Mouse (Mus musculus) yolk sac, embryonic 10.5 days (tissue): ENCODE results near the gene Rock2.

Experiments used
- DNase-seq: peaks from one replicate; pipeline ENCODE4 v3.0.0-alpha.2; 2017; ENCODE audit warnings: low spot score

Gene Rock2

DNA sequence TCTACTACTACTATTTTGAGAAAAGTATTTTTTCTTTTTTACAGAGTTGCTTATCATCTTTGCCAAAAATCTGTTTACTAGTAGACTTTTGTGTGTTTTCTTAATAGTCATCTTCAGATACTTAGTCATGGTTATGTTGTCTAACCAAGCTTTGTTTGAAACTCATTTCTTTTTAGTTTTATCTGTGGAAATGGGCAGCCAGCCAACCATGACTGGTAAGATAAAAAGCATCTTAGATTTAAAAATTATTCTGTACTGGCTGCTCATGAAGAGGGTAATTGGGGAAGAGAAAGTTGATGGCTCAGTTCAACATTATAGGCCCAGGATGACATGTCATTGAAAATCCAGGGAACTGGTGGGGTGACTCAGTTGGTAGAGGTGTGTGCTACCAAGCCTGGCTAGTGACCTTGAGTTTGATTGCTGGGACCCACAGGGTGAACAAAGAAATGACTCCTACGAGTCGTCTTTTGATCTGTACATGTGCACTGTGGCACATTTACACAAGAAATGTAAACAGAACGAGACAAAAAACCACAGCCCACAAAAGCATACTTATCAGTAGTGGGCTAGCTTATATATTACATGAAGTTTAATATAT is 6.0 kb downstream of the Rock2 start:
- no peak for DNase-seq

DNA sequence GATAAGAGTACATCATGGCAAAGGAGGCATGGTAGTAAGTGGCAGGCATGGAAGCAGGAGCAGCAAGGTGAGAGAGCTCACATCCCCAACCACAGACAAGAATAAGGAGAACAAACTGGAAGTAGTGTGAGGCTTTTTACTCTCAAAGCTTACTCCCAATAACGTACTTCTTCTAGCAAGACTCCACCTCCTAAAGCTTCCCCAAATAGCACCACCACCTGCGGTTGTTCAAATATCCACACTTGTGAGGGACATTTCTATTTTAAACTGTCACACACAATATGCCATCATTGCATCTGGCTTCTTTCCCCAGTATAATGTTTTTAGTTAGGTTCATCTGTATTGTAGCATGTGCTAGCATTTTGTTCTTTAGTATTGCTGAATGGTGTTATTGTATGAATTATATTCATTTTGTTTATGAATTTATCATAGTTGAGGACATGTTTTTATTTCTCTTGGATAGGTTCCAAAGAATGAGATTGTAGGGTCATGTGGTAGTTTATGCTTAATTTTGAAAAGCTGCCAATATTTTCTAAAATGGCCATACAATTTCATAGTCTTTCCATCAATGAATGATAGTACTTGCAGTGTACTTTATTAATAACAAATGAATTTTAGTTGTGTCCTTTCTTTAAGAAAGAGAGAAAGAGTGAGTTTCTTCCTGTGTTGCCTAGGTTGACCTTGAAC is 9.4 kb downstream of the Rock2 start:
- no peak for DNase-seq

DNA sequence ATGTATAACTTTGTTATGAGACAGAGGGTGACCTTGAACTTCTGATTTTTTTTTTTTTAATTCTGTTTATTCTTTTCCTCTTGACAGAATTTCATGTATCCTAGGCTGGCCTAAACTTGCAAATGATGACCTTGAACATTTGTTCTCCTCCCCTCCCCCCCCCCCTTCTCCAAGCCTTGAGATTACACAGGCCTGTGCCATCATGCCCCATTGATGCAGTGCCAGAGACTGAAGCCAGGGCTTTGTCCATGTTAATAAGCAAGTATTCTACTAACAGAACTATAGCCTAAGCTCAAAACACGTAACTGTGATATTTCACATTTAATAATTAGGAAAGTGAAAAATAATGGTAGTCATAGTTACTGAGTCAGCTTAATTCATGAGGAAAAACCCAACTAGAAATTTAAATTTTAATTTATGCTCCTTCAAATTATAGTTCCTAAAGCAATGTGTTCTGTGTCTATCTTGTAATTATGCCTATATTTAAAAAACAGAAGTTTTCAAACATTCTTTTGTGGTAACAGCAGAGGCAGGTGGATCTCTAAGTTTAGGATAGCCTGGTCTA is 12.7 kb downstream of the Rock2 start:
- DNase-seq = no peak

DNA sequence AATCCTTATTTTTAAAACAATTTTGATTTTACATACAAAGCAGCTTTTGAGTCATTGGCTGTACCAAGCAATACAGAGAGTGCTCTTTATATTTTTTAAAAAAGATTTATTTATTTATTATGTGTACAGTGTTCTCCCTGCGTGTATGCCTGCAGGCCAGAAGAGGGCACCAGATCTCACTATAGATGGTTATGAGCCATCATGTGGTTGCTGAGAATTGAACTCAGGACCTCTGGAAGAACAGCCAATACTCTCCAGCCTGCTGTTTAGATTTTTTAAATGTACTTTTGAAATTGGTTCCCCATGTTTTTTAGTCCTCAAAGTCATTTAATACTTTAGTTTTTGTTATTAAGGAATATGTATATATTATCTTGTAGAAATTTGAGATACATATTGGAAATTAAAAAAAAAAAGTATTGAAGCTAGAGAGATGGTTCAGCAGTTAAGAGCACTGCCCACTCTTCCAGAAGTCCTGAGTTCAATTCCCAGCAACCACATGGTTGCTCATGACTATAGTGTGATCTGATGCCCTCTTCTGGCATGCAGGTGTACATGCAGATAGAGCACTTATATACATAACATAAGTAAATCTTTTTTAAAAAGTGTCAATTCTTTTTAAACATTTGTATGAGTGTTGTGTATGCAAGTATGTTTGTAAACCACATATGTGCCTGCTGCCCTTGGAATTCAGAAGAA is 13.4 kb downstream of the Rock2 start:
- no peak for DNase-seq

DNA sequence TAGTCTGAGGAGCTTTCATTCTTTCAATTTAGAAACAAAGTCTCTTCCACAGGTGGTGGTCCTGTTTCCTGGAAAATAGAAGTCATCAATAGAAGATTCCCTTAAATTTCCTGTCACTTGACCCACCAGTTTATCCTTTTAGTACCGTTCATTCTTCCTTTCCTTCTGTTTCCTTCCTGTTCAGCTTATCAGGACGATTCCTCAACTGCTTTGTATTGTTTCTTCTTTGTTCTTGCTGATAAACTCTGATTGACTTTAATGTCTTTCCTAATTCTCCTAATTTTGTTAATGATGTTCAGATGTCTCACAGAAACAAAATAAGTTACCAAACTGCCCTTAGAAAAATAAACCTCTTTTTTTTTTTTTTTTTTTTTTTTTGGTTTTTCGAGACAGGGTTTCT is 16.8 kb downstream of the Rock2 start:
- no peak for DNase-seq

DNA sequence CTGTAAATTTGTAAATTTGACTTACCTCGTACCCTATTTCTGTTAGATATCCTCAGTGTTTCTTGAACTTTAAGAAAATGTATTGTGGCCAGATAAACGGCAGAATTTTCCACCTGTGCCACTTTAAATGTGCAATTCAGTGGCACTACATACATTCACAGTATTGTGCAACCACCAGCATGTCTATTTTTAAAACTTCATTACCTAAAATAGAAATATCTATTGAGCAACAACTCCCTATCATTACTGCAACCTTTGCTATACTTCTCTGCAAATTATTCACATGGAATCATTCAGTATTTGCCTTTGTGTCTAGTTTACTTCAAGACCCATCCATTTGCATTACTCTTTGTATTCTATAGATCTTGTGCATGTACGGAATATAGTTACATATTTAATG is 17.9 kb downstream of the Rock2 start:
- no peak for DNase-seq

DNA sequence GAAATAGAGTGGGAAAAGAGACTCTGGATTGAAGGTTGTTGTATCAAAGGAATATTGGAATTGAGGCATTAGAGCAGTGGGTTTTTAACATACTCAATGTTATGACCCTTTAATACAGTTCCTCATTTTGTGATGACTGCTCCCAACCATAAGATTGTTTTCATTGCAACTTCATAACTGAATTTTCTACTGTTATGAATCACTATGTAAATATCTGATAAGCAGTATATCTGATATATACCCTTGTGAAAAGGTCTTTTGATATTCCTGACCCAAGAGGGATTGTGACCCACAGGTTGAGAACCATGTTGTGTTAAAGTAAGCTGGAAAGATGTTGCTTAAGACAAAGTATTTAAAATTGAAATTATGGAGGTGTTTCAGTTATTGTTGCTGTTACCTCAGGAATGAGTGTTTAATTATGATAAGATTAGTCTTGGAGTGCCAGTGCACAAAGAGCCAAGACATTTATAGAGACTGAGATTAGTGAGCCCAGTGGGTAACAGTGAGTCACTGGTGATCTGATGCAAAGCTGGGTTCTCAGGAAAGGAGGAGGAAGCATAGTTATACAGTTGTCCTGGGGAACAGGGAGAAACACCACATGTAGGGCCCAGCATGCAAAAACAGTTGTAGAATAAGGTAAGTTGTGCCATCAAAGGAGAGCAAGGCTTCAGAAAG is 25.6 kb downstream of the Rock2 start:
- DNase-seq = no peak

DNA sequence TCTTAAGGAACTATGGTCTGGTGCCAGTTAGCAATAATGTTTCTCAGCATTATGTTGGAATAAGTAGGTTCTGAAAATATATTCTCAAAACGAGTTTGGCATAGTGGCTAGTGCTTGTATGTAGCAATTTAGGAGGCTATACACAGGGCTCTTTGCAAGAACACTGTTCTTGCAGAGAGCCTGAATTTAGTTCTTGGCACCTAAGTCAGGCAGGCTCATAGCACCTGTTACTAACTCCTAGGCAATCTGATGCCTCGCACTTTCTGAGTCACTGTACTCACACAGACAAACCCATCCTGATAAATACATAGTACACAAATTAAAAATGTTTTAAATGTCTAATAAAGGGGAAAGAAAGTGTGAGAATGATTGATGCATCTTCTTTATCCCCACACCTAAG is 33.2 kb downstream of the Rock2 start:
- no peak for DNase-seq

DNA sequence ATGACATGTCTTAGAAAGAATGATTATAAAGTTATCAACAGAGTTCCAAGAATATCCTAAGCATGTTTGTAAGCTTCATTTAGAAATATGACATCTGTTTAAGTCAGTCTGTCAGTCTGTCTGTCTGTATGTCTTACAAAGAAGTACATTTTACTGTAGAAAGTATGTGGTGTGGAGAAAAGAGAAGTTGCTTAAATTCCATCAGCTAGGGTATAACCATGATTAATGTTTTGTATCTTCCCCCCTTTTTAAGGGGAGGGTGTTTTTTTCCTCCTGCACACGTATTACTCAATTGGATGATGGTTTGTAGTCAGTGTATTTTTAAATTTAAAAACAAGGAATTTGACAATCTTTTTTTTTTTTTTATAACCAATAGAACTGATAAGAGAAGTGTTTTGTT is 39.7 kb downstream of the Rock2 start:
- no peak for DNase-seq

DNA sequence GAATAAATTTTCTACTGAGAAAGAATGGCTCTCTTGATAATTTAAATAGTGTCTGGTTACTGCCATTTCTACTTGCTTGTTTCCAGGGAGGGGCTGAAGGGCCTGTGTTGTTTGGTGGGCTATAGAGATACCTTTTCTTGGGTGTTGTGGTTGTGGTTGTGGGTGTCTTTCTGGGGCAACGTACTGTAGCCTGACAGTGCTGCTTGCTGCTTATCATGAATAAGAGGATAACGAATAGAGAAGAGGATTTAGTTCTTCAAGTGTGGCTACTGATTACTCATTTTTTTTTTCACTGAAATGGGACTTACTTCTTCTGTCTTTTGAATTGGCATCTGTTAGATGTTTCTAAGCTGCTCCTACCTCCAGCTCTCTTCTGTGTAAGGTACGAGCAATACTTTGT is 47.3 kb downstream of the Rock2 start:
- DNase-seq = no peak

DNA sequence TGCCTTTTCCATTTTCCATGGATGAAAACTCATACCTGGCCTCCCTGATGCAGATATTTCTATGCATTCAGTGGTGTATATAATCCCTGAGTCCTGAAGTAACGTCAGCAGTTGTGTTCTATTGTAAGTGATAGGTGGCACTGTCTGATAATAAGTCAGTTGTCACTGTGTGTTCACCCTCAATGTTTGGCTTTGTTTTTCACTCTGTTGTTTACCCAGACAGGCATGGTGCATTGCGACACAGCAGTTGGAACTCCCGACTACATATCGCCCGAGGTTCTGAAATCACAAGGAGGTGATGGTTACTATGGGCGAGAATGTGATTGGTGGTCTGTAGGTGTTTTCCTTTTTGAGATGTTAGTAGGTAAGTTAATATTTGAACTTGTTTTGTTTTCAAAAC is 53.5 kb downstream of the Rock2 start:
- no peak for DNase-seq

DNA sequence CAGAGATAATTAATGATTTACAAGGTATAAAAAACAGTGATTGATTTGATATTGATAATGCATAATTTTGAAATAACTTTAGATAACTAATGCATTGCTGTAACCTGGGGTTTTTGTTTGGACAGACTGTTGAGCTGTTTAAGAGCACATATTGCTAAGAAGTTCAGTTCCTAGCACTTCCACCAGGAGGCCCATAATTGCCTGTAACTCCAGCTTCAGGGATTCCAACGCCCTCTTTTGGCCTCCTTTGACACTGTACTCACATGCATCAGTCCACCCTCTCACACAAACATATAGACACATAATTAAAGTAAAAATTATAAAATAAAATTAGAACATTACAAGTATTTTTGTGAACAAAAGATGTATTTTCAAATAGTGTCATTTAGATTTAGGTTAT is 64.2 kb downstream of the Rock2 start:
- no peak for DNase-seq

DNA sequence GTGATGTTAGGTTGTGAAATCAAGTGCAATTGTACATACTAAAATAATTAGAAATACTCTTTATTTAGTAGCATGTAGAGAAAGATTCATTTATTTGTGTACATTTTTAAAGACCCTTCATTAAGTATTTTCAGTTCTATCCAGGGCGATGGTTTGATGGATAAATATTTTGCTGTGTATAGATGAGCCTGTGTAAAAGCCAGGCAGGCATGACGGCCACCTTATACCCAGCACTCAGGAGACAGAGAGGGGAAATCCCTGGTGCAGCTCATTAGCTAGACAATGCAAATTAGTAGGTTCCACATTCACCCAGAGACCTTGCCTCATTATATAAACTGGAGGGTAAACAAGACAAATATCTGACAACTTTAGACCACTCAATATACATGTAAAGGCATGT is 68.7 kb downstream of the Rock2 start:
- no peak for DNase-seq

DNA sequence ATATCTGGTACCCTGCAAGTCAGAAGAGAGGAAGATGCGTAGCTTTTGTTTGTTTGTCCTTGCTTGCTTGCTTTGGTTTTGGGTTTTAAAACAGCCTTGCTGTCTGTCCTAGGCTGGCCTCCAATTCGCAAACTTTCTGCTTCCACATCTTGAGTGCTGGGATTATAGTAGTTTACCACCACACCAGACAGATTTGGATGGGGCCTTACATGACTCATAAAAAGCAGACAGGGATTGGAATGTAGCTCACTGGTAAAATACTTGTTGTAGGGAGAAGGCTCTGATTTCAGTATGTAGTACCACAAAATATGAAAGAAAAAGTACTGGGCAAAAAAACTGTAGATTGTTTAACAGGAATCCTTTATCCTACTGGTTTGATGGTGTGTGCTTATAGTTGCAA is 72.1 kb downstream of the Rock2 start:
- no peak for DNase-seq

DNA sequence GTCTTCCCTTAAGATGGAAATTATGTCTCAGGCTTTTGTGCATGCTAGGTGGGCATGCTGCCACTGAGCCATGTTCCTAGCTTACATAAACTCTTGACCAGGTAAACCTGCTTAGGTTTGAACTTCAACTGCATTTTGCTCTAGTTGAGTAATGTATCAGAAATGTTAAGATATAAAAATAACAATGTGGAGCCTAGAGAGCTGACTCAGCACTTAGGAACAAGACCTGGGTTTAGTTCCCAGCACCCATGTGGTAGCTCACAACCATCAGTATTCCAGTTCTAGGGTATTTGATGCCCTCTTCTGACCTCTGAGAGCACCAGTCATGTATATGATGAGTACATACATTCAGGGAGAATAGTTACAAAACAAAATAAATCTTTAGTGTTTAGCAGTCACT is 82.4 kb downstream of the Rock2 start:
- no peak for DNase-seq

DNA sequence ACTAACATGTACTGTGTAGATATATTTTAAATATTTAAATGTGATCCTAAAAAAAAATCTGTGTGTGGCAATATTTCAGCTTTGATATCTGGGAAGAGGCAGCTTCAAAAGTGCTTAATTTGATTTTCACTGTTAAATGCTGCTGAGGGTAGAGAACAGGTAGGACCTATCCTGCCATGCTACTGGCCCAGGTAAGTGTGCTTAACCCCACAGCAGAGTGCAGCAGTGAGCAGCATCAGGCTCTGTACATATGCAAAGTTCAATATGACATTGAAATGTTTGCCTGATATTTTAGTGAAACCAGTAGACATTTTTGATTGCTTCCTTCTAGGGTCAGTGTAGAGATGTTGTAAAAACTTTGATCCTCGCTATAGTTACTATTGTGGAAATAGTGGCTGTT is 91.1 kb downstream of the Rock2 start:
- no peak for DNase-seq

DNA sequence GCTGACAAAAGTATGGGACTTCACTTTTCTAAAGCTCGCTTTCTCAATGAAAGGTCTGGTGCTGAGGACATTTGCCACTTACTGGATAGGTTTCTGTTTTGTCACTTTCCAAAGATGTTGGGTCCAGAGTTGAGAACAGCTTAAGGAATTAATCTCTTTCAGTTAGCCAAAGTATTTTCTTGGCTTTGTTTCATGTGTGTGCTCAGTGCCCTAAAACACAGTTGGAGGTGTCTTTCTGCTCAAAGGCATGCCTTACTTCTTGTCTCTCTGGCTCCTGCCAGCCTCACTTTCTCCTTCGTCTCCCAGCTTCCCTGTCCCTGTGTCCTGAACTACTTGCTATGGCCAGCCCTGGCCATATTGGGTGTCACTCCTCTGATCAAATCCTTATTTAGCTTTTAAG is 96.7 kb downstream of the Rock2 start:
- no peak for DNase-seq

DNA sequence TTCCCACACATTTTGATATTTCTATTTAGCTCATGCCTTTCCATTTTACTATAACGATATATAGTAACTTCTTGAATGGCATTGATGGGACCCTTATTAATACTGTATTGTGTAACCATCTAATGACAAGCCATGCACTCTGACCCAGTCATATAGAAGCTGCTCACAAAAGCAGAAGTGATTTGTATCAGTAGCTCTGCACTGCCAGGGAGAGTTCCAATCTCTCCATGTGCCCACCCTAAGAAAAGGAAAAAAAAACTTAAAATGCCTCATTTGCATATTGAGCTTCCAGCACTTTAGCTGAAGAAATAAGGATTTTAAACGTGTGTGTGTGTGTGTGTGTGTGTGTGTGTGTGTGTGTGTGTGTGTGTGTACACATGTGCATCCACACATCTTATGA is 97.7 kb downstream of the Rock2 start:
- no peak for DNase-seq

DNA sequence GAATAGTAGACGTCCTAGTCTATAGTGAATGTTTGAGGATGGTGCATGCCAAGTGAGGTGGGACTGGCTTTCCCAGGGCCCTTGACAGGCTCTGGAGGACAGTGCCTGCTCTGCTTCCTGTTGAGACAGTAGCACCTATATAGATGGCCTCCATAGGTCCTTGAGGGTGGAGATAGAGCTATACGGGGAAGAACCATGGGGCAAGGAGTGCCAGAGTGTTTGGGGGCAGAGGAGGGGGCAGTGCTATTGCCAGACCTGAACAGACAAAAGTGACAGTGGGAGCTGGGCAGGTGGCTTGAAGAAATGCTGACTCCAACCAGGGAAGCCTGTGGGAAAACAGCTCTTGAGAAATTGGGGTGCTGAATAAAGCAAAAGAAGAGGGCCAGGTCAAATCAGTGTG is 99.6 kb downstream of the Rock2 start:
- DNase-seq = no peak

DNA sequence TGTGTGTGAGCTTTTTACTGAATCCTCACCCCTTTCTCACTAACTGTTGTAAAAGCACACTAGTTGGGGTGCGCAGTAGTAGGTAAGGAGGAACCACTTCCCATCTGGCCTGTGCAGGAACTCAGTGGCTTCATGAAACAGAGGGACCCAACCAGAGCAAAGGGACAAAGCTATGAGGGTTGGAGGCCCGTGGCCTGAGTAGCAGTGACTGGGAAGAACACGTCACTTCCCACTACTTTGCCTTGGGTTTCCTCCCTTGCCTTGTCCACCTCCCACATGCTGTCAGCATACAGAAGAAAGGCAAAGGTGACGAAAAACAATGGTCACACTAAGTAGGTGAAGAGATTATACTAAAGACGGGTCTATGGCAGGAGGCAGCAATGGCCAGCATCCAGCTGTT is 101.6 kb downstream of the Rock2 start:
- DNase-seq = no peak

DNA sequence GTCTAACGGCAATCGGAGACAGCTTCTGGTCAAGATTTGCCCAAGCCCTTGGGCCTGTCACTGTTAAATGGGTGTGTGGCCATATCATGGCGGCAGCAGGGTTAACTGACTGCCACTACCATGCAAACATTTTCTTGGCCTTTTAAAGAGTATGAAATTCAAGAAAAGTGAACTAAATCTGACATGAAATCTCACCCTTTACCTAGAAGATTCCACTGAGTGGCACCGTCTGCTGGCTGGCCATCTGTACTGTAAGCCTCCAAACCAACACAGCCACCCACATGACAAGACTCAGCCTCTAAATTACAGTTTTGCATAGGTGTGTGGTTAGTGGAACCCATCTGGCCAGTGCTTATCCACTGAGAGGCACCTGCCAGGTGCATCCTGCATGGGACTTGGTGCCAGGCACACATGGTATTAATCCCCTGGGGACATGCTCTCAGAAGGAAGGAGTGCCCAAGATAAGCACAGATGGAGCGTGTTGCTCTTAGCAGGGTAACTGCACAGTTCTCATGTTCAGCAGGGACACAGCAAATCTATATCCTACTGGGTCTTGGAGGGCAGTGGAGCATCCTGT is 102.3 kb downstream of the Rock2 start:
- no peak for DNase-seq

DNA sequence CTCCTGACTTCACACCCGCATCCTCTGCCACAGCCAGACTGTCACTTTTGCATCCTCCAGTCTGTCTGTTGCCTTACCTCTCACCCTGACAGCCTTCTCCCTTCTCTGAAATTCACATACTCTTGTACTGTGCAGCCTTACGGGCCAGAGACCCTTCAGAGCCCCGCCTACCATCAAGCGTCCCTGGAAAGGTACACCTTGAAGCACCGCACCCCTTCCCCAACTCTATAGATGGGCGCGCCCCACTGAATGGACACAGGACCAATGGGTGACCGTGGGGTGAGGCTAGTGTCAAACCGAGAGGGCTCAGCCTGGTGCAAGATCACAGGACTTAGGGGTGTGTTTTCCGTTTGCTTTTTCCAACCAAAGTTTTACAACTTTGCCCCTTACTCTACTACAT is 104.5 kb downstream of the Rock2 start:
- DNase-seq = no peak
